Mouse (Mus musculus) stomach, embryonic 16.5 days (tissue): ENCODE data around the gene Ang. TPM values are rescaled to one million over a fixed set of nuclear protein-coding genes. Genes with fewer than 3 reads are reported as not detected.
A peak's percentile ranks its signal among the peaks of the same experiment; 100 is the strongest.

Experiments
- ATAC-seq: fragments of 200-750 bp; cut with Nextera tagmentation; 2 replicates; pipeline ENCODE4 v1.8.0; 2017; ENCODE audit warnings: moderate number of reproducible peaks, moderate TSS enrichment; ENCODE audit not compliant: insufficient read depth, low FRiP score
- H3K27ac ChIP-seq: fragments of 300-500 bp; sonication (generic); 2 replicates; pipeline ENCODE4 v1.5.1; 2014; ENCODE audit warnings: low read length
- H3K27me3 ChIP-seq: fragments of 300-500 bp; sonication (generic); 2 replicates; pipeline ENCODE4 v1.6.1; 2014; ENCODE audit warnings: low read length, control low read depth, mixed read lengths; ENCODE audit not compliant: control insufficient read depth, insufficient read depth
- H3K36me3 ChIP-seq: fragments of 300-500 bp; sonication (generic); 2 replicates; pipeline ENCODE4 v1.6.1; 2014; ENCODE audit warnings: low read length; ENCODE audit not compliant: control insufficient read depth, insufficient read depth
- H3K4me1 ChIP-seq: fragments of 300-500 bp; sonication (generic); 2 replicates; pipeline ENCODE4 v1.6.1; 2014; ENCODE audit warnings: low read length, control low read depth, mixed read lengths; ENCODE audit not compliant: control insufficient read depth, insufficient read depth
- H3K4me2 ChIP-seq: fragments of 300-500 bp; sonication (generic); 2 replicates; pipeline ENCODE4 v1.6.1; 2014; ENCODE audit warnings: low read depth, low read length, mixed read lengths
- H3K4me3 ChIP-seq: fragments of 300-500 bp; sonication (generic); replicated peaks from 2 replicates; pipeline ENCODE4 v1.5.1; 2014; ENCODE audit warnings: mild to moderate bottlenecking, low read length
- H3K9ac ChIP-seq: fragments of 300-500 bp; sonication (generic); 2 replicates; pipeline ENCODE4 v1.6.1; 2014; ENCODE audit warnings: low read length
- H3K9me3 ChIP-seq: fragments of 300-500 bp; sonication (generic); replicated peaks from 2 replicates; pipeline ENCODE4 v1.6.1; 2016; ENCODE audit warnings: low read length, control low read depth; ENCODE audit not compliant: control insufficient read depth
- WGBS: fragments of 180-500 bp; shearing (Covaris S2); extraction: QIAGEN DNeasy Blood & Tissue Kit; methylation state at CpG from one replicate; pipeline ENCODE4 v1.1.7; 2014; 5-methylcytosine and 5-hydroxymethylcytosine counted together
- polyA plus RNA-seq: library from polyadenylated mRNA; unstranded; fragments of >200 nt; fragmentation: Nextera tagmentation; extraction: Ambion mirVana; gene quantifications from 2 replicates; pipeline ENCODE4 v1.2.1, GENCODE M21; 2015

Gene Ang
- polyA plus RNA-seq, result 39.4 and 41.6 TPM in 2 replicates

GRCm38 (mm10) chr14:51090921-51091900, at the start of gene Ang, which contains the start of gene Rnase4:
TSS of gene Ang (plus strand) at chr14:51091150.
TSS of gene Rnase4 (plus strand) at chr14:51091077.
- H3K4me3 ChIP-seq, result peak within 1 kb of the TSS; percentile 61
- no peaks in the 10 kb centered on the region for H3K9me3 ChIP-seq
- H3K4me2 ChIP-seq, result peak within 1 kb of the TSS; percentile 74
- ATAC-seq, result peak; percentile 33; the same call in 1 of the 2 replicates
- no peaks in the 10 kb centered on the region for H3K36me3 ChIP-seq
- H3K4me1 ChIP-seq, result peaks cover 19% of the 10 kb centered on the region
- WGBS, result 5% methylated on average over 33 of the region's 33 CpGs
- peak within 1 kb of the TSS; percentile 84 for H3K9ac ChIP-seq
- H3K27ac ChIP-seq, result peak within 1 kb of the TSS; percentile 93
- no peaks in the 10 kb centered on the region for H3K27me3 ChIP-seq

DNA sequence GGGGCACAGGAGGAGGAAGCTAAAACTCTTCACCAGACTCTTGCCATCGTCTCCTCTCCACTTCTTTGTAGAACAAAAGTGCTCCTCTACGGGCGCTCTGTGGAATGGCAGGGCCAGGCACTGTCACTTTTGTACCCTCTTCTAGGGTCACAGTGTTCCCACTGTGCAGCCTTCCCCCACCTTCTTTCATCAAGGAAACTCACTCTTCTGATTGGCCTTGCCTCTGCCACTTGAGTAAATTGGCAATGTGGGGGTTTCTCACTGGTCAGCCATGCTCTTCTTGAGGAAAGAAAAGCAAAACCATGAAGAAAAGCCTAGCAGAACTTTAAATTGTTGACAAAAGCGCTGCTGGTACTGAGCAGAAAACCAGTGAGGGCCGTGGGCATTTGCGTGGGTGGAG, 49.2 kb upstream of the Ang start, which contains the start of gene Rnase9:
Rnase9 (minus strand) TSS at position 101 of the 400 bp plus-strand sequence.
- no peak for ATAC-seq
- Histone ChIP-seq H3K4me2 (no peak within 1 kb of the TSS), H3K27me3 (no peaks in the 10 kb centered on the region), H3K9ac (no peak within 1 kb of the TSS), H3K4me3 (no peak within 1 kb of the TSS), H3K4me1 (no peaks in the 10 kb centered on the region), H3K9me3 (no peaks in the 10 kb centered on the region), H3K27ac (no peak within 1 kb of the TSS), H3K36me3 (no peaks in the 10 kb centered on the region)
- 81% methylated on average over 6 of the region's 6 CpGs for WGBS

- Histone ChIP-seq H3K4me1 (no peaks in the 10 kb centered on the region), H3K27me3 (no peaks in the 10 kb centered on the region), H3K27ac (no peak overlapping the region), H3K4me3 (no peak overlapping the region), H3K36me3 (no peaks in the 10 kb centered on the region), H3K9ac (no peak overlapping the region), H3K4me2 (no peak overlapping the region), H3K9me3 (no peaks in the 10 kb centered on the region)
- WGBS, result 15% methylated on average over 5 of the region's 5 CpGs
- no peak for ATAC-seq
These were observed 43.1 kb upstream of the Ang start for GRCm38 (mm10) chr14:51047846-51048245.

- no peak within 1 kb of the TSS for H3K9ac ChIP-seq
- H3K27me3 ChIP-seq, result no peaks in the 10 kb centered on the region
- H3K27ac ChIP-seq, result no peak within 1 kb of the TSS
- no peak for ATAC-seq
- no peaks in the 10 kb centered on the region for H3K9me3 ChIP-seq
- H3K4me2 ChIP-seq, result no peak within 1 kb of the TSS
- WGBS, result 86% methylated on average over 2 of the region's 2 CpGs
- H3K4me3 ChIP-seq, result no peak within 1 kb of the TSS
- H3K36me3 ChIP-seq, result no peaks in the 10 kb centered on the region
- 0 out of 2 replicates have a peak, but pooled peaks cover 4% of the 10 kb centered on the region for H3K4me1 ChIP-seq
These were observed 40.9 kb upstream of the Ang start, which contains the start of gene Rnase11 for GRCm38 (mm10) chr14:51050063-51050462. TSS of gene Rnase11 (minus strand) at chr14:51050163.

DNA sequence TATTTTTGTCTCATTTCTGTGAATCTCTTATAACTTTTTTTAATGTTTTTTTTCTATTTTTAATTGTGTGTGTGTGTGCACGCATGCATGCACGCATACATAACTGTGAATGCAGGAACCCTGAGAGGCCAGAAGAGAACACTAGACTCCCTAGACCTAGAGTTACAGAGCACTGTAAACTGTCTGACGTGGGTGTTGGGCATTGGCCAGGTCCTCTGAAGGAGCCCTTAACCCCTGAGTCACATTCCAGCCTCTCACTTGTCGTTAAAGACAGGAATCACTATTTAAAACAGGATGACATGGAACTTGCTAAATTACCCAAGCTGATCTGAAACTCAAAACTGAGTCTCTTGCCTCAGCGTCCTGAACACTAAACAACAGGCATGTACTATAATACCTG, 39.0 kb upstream of the Ang start:
- WGBS, result 57% methylated on average over 5 of the region's 5 CpGs
- Histone ChIP-seq H3K36me3 (no peaks in the 10 kb centered on the region), H3K27me3 (no peaks in the 10 kb centered on the region), H3K27ac (no peak overlapping the region), H3K4me1 (0 out of 2 replicates have a peak, but pooled peaks cover 4% of the 10 kb centered on the region), H3K4me2 (no peak overlapping the region), H3K9ac (no peak overlapping the region), H3K9me3 (no peaks in the 10 kb centered on the region), H3K4me3 (no peak overlapping the region)
- ATAC-seq, result no peak

DNA sequence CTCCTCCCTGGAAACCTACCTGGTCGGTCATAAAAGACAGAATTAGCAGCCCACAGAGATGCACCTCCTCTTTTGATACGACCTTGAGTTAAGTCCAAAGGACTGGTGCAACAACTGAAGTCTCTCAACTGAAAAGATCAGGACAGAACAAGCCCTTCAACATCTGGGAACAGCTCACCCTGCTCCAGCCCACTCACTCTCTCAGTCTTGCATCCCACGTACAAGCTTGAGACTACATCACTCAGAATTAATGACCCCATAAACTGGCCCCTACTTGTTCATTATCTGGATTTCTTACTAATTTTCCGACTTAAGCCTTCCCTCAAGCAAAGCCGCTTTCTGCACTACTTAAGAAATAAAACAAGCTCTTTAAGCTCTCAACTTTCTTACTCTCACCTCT, 37.8 kb upstream of the Ang start:
- no peak for ATAC-seq
- H3K9me3 ChIP-seq, result no peaks in the 10 kb centered on the region
- H3K27me3 ChIP-seq, result no peaks in the 10 kb centered on the region
- 71% methylated on average over 5 of the region's 5 CpGs for WGBS
- H3K4me2 ChIP-seq, result no peak overlapping the region
- 0 out of 2 replicates have a peak, but pooled peaks cover 4% of the 10 kb centered on the region for H3K4me1 ChIP-seq
- H3K4me3 ChIP-seq, result no peak overlapping the region
- H3K27ac ChIP-seq, result no peak overlapping the region
- H3K9ac ChIP-seq, result no peak overlapping the region
- H3K36me3 ChIP-seq, result no peaks in the 10 kb centered on the region

- ATAC-seq, result no peak
- Histone ChIP-seq H3K27ac (no peak overlapping the region), H3K9me3 (no peaks in the 10 kb centered on the region), H3K4me3 (no peak overlapping the region), H3K9ac (no peak overlapping the region), H3K36me3 (no peaks in the 10 kb centered on the region), H3K4me2 (no peak overlapping the region), H3K27me3 (no peaks in the 10 kb centered on the region), H3K4me1 (0 out of 2 replicates have a peak, but pooled peaks cover 4% of the 10 kb centered on the region)
- 70% methylated on average over 13 of the region's 13 CpGs for WGBS
These were observed 36.4 kb upstream of the Ang start for GRCm38 (mm10) chr14:51054243-51055237.

DNA sequence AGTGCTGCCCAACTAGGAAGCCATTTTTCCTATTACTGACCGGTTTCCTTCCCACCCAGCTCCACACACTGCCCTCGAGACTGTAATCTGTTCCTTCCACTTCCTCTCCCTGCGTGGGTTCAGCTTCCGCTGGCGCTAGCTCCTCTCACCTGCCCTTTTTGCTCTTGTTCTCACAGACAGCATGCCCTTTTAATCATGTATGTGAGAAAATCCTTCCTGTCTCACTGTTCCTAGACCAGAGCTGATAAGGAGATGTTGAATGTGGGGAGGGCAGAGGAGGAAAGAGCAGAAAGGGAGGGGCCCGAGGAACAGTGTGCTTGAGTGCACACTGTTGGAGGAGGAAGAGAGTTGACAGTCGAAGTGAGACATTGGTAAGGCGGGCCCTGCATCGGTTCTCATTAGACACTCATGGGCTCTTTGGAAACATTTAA, 33.5 kb upstream of the Ang start, which contains the start of gene Rnase12:
Rnase12 (minus strand) TSS at position 261 of the 431 bp plus-strand sequence.
- WGBS, result 55% methylated on average over 9 of the region's 9 CpGs
- H3K4me3 ChIP-seq, result no peak within 1 kb of the TSS
- H3K9ac ChIP-seq, result no peak within 1 kb of the TSS
- no peak within 1 kb of the TSS for H3K4me2 ChIP-seq
- H3K9me3 ChIP-seq, result no peaks in the 10 kb centered on the region
- peak; percentile 58; the same call in 1 of the 2 replicates for ATAC-seq
- H3K27ac ChIP-seq, result no peak within 1 kb of the TSS
- no peaks in the 10 kb centered on the region for H3K36me3 ChIP-seq
- no peaks in the 10 kb centered on the region for H3K27me3 ChIP-seq
- 0 out of 2 replicates have a peak, but pooled peaks cover 4% of the 10 kb centered on the region for H3K4me1 ChIP-seq
